Mouse (Mus musculus): ENCODE measurements at regions not wholly inside any gene's neighbourhood (a gene's known extent, or its start where the extent isn't known, plus 50 kb on each side); places are given as distances from the start of the nearest gene placed in this dataset.

DNA sequence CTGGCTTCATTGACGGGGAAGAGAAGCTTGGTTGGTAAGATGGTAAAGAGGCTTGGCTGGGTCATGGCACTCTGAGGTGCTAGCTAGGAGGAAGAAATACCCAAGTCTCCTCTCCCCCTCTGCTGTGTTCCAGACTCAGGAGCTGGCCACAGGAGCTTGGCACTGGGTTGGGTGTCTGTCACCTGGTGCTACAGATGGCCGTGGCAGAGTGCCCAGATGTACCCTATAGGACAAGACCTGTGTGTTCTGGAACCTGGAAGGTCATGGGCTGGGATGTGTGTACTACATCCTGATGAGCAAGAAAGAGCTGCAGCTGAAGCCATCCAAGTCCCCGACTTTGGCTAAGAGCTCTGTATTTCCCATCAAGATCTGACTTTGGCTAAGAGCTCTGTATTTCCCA lies 72.4 kb downstream of the Nupl2 start:
- no peak for DNase-seq (ENCODE audit: low read depth, low spot score)

DNA sequence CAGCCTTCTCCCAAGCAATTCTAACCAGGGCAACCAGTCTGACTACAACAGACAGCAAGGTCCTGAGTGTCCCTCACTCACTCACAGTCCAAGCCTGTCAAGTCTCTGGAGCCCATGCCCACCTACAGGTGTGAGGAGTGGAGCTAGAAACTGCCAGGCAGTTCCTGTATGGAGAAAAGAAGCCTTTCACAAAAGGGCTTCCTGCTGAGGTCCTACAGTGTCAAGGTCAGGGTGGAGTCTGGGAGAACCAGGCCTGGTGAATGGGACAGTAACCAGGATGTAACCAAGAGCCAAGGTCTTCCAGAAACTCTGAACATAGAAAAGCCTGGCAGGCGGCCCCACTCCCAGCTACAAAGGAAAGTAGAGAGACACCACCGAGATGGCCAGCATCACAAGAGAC lies 74.2 kb downstream of the Nupl2 start:
- no peak for DNase-seq (ENCODE audit: low read depth, low spot score)

DNA sequence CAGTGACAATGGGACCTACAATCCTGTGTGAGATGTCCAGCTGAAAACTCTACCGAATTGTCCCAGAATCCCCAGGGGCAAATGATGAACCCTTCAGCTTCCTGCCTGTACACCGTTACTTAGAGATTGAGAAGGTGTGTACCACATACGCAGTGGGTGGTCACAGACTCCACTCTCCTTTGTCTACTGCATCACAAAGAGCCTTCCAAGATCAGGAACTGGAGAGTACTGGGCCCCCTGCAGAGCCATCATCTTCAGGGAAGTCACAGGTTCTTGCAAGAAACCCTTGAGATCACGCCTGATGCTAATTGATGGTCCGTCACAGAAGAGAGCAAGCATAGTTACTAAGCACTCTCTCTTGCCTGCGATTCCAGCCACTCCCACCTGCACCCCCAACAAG lies 79.4 kb downstream of the Nupl2 start:
- no peak for DNase-seq (ENCODE audit: low read depth, low spot score)

DNA sequence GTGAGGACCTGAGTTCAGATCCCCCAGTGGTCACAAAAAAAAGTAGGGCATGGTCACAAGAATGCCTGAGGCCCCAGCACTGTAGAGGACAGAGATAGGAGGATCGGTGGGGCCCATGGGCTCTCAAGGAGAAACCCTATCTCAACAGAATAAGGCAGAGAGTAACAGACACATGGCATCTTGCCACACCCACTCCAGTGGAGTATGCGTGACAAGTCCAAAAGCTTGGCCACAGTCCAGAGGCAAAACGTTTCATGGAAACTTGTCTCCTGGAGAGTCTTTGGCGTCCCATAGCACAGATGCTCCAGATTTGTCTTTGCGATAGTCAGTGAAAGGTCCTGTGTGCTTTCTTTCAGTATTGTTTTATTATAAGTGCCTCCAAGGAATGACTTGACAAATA lies 90.7 kb downstream of the Nupl2 start:
- DNase-seq (ENCODE audit: low read depth, low spot score): no peak

DNA sequence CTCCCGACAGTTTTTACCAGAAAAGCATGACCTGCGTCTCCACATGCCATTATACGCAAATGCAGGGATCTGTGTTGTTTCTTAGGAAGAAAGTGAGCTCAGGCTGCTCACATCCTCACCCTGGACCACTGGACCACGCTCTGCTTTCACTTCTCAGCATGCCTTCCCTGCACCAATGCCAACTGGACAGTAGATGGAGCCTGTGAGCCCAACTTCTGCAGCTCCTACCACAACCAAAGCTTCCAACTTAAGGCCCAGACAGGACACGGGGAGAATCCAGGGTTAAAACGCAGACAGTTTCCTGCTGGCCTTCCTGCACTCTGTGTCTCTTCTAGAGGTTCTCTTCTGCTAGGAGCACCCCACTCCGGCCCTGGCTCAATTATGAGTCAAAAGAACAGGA lies 90.3 kb downstream of the Kcnh2 start:
- no peak for DNase-seq (ENCODE audit: low read depth, low spot score)

DNA sequence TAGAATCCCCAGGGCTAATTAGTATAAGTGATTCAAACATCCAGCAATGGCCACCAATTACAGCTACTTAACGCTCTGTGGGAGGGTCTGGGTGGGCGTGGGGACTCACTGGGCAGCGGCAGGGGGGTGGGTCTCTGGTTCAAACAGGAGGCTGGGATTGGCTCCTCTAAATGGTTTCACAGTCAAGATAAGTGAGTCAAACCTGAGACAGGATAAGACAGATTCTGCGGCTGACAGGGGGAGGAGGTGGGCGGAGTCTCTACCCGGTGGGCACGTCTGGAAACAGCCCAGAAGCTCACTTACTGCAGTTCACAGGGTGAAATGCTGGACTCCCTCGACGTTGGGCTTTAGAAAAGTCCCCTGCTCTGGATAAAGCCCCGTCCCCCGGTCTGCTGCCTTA lies 89.3 kb downstream of the Kcnh2 start:
- DNase-seq (ENCODE audit: low read depth, low spot score): no peak

DNA sequence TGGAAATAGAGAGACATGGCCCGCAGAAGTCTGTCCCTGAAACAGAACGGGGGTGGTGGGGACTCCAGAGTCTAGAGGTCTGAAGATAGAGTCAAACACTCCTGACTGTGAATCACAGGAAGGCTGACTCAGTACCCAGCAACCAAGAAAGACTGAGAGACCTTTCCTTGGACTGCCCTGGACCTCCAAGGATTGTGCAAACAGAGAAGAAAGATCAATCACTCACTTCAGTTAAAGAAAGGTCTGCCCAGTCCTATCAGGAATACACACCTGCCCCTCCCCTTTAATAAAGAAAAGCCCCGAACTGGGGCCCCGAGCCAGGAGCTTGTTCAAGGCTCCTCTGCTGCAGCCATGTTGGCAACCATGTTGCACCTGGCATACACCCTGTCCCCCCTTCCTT lies 87.3 kb downstream of the Kcnh2 start:
- DNase-seq (ENCODE audit: low read depth, low spot score): no peak

DNA sequence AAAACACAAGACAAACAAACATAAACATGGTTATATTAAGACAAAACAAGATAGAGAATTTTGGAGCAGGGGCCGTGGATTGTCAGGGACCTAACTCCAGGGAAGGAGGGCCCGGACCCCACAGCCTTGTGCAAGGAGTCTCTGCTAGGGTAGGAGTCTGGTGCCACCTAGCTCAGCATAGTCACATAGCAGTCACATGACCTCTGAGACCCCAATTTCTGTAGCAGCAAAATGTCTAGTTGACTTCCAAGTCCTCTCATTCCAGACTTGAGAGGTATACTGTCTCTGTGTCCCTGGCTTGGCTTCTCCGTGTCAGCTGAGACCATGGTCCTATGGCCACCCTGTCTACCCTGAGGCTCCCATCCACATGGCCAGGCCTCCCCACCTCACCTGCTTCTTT lies 86.0 kb downstream of the Kcnh2 start:
- no peak for DNase-seq (ENCODE audit: low read depth, low spot score)

DNA sequence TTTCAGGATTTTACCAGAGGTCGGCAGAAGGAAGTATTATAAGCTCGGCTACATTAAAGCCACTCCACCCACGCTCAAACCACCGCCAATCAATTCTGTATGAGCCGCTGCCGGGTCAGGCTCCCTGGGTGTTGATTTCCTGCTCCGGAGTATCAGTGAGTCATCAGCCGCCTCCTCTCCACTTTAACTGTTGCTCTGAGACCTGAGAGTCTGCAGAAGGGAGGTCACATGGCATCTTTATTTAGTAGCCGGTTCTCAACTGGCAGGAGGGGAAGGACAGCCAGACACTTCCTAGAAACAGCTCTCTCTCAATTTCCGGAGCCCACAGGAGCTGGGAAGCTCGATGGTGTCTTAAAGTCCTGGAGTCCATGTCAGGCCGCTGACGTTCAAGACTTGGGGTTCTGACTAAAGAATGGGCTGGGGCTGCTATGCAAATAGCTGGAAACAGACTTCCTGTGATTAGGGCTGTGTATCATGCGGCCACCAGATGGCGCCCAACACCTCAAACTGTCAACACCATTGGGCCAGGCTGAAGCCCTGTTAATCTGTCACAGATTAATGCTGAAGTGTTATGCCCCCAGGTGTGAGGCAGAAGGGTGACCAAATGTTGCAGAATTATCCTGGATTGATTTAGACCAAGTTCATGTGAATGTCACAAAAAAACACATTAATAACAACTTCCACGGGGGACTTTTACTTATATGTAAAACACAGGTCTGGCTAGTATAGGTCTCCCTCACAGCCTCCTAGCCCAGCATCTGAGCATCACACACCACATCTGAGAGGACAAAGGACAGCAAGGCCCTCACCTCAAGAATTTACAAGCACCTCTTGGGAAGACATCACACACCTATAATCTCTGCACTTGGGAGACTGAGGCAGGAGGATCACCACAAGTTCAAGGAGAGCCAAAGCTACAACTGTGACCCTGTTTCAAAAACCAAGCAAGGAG lies 84.8 kb downstream of the Kcnh2 start:
- peak; percentile 68 for DNase-seq (ENCODE audit: low read depth, low spot score)

Measured in telencephalon, adult 2 months (tissue).